Mouse (Mus musculus): Measurements from ENCODE around the gene Rhebl1. TPM values are rescaled to one million over a fixed set of nuclear protein-coding genes. Genes with fewer than 3 reads are reported as not detected.

Rhebl1 gene
- total RNA-seq, 2 experiments from 2014 or later = 1.1 to 2.0 TPM

DNA sequence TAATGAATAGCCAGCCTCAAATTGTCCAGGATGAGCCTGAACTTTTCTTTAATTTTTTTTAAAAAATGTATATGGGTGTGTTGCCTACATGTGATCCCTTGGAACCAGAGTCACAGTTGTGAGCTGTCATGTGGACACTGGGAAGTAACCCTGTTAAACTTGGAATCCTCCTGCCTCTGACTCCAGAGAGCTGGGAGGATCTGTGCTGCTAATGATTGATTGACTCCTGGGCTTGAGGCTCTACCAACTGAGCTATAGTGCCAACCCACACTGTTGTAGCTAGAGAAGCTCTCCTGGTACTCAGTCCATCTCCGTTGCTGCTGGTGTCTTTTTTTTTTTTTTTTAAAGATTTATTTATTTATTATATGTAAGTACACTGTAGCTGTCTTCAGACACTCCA lies 10.2 kb downstream of the Rhebl1 start:
- intact Hi-C loops (cut with DNase I; ENCODE audit: low total_unique reads) = no loop called here
- no peak for DNase-seq

DNA sequence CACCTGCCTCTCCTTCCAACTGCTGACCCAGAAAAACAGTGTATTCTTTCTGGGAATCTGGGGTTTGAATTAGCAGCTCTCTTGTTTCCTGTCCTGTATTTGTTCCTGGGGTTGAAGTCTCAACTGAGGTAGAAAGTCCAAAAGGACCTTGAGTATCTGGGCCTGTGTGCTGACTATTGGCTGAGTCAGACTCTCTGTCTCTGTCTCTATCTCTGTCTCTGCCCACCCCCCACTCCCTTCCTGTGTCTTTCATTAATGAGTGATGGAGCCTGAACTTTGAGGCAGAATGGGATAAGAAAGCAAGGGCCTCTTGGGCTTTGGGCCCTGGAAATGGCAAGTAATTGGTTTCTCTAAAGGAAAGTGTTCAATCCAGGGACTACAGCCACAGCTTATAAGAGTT lies 10.7 kb downstream of the Rhebl1 start:
- DNase-seq = no peak
- intact Hi-C loops (cut with DNase I; ENCODE audit: low total_unique reads) = no loop called here

DNA sequence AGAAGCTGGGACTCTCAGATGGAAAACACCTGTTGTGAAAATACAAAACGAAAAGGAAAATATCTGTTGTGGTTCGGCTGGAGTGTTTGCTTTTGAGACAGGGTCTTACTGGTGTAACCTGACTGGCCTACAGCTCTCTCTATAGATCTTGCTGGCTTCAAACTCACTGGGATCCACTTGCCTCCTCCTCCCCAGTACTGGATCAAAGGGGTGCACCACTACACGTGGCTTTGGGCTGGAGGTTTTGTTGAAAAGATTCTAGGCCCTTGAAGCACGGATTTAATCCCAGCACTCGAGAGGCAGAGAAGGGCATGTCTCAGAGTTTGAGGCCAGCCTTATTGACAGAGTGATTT lies 12.7 kb downstream of the Rhebl1 start:
- intact Hi-C loops (cut with DNase I; ENCODE audit: low total_unique reads) = no loop called here
- no peak for DNase-seq

DNA sequence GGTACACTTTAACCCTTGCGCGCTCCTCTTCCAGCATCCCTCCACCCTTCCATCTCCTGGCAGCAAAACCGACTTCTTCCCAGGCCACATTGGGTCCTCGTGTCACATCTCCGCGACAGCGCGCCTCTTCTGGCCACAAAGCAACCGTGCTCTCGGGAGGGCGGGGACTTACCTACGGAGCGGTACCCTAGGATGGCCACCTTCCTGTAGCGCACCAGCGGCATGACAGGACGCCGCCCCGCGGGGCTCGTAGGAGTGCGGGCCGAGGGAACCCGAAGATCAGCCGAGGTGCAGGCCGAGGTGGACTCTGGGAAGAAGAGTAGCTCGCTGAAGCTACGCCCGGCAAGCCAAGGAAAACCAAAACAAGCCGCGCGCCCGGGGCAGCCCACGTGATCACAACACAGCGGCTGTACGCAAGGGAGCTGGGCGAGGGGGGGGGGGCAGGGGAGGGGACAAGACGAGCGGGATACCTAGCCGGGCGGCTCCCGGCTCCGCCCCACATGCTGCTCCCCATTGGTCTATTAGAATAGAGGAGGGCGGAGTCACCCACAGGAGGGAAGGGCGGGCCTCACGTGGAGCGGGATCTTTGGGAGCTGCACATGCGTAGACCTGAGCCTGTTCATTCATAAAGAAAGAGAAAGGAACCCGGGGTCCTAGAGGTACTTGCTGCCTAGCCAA lies 13.2 kb downstream of the Rhebl1 start:
- intact Hi-C loops (cut with DNase I; ENCODE audit: low total_unique reads) = no loop called here
- DNase-seq = peak; percentile 89

DNA sequence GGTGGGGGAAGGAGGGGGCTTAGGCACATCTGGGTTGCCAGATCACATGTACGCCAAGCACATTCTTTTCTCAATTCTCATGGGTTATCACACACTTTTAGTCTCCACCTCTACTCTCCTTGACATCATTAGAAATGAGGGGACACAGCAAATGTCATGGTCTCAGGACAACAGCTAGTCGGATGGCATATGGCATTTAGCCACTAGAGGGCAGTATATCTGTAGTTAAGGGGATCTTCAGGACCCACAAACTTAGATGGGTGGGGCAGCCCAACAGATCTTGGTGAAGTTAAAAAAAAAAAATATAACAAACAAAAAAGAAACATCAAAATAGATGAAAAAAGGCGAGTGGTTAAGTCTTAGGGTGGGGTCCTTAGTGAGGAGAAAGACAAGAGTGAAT lies 17.0 kb downstream of the Rhebl1 start:
- peak; percentile 53 for DNase-seq
- intact Hi-C loops (cut with DNase I; ENCODE audit: low total_unique reads) = loop anchor here (5.0 kb wide), 1 partner anchor 50 kb away; no protein-coding TSS in a partner anchor

DNA sequence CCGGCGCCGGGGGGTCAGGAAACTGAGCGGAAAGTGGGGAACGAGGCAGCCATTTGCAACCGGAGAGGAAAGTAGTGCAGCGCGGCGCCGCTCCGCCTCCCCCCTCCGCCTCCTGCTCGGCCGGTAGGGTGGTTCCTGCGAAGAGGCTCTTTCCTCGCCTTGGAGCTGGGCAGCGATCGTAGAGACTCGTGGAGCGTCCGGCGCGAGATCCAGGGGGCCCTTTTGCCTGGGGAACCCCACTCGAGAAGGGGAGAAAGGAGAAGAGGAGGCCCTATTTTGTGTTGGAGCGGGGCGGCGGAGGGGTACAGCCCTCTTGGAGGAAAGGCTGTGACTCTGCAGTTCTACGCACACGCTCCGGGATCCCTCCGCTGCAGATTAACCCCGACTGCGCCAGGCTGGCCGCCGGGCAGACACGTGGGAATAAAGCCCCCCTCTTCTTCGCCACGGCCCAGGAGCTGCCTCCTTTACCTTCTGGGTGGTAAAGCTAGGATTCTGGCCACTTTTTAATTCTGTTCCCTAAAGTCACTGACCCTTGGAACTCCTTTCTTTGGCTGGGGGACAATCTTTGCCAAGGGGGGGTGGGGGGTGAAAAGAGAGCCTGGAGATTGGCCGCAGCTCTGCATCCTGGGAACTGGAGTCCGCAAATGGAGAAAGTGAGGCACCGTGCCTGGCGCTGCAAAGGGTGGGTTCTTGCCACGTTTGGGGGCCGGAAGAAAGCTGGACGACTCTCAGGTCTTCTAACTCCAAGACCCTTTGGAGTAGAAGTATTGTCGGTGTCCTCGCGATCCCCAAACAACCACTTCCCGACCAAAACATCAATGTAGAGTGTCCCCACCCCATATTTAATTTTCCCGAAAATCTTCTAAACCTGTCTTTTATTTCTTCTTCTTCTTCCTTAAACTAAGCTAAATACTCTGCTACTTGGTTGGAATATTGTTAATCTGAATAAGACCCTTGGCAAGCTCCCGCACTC lies 22.1 kb downstream of the Rhebl1 start:
- intact Hi-C loops (cut with DNase I; ENCODE audit: low total_unique reads) = loop anchor here (5.0 kb wide), 1 partner anchor 120 kb away; no protein-coding TSS in a partner anchor

DNA sequence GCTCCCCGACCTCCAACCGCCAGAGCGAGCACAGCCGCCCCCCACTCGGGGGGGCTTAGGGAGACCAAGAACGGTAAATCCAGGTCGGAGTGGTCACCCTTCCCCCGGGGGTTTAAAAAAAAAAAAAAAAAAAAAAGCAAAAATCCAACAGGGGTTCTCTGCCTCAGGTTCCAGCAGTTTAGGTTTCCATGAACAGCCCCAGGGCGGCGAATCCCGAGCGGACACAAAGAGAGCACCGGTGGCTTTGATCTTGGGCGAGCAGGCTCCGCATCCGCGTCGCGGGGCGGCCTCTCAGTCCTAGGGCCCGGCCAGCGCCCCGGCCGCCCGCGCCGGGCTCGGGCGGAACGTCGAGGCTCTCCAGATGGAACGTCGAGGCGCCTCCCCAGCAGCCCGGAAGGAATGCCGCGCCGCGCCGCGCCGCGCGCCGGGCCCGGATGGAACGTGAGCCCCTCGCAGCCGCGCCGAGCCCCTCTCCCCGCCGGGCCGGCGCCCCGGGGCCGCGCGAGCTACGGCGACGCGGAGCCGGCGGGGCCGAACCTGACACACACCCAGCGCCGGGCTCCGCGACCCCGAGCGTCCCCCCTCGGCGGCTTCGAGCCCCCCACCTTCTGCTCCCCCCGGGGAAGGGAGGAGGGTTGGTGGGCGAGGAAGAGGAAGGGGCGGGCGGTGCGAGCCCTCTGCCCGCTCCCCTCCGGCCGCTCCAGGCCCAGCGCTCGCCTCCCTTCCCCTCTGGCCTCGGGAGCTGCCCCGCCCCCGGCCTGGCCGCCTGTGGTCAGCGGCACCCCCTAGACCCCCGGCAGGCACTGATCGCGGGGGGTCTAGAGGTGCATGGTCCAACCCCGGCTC lies 23.0 kb downstream of the Rhebl1 start, which contains the start of gene Kmt2d:
Gene Kmt2d (minus strand): TSS at position 135 of the 846 bp plus-strand sequence.
- DNase-seq = peak; percentile 35
- intact Hi-C loops (cut with DNase I; ENCODE audit: low total_unique reads) = loop anchor here (5.0 kb wide), 1 partner anchor 121 kb away; no protein-coding TSS in a partner anchor

More for the DNA sequence above, 22.1 kb downstream of the Rhebl1 start:
- DNase-seq = peak; percentile 91

DNA sequence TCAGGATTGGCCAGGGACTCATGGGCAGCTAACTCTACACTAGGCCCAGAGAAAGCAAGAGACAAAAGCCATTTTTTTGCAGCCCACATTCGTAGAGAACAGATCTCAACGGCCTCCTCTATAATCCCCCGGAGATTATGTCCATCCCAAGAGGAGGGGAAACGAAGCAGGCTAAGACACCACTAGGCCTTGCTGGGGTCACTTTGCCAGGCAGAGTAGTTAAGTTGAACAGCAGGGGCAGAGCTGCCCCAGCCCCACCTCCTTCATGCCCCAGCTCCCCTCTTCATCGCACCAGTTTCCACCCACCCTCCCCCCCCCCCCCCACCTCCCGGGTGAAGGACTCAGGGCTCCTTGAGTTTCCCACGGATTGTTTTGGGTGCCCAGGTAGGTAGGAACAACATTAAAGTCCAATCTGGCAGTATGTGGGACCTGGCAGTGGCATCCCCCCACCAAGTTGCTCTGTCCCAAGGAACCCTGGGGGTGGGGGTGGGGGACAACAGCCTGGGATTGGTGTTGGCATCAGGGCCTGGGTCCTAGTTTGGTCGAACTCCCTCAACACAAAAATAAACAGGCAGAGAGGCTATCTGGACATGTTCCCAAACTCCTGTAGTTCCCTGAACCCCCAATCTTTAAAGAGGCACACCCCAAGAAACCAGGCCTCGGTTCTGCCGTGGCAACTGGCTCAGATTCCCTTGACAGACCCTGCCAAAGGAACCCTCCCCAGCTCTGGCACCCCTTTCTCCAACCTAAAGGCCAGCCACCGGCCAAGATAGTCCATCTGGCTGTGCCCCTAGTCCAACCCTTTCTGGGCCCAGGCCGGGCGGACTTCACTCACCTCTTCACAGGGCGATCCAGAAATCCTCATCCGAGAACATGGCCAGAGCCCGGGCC lies 23.9 kb downstream of the Rhebl1 start:
- DNase-seq = peak; percentile 63
- intact Hi-C loops (cut with DNase I; ENCODE audit: low total_unique reads) = loop anchor here (5.0 kb wide), 1 partner anchor 122 kb away; no protein-coding TSS in a partner anchor

DNA sequence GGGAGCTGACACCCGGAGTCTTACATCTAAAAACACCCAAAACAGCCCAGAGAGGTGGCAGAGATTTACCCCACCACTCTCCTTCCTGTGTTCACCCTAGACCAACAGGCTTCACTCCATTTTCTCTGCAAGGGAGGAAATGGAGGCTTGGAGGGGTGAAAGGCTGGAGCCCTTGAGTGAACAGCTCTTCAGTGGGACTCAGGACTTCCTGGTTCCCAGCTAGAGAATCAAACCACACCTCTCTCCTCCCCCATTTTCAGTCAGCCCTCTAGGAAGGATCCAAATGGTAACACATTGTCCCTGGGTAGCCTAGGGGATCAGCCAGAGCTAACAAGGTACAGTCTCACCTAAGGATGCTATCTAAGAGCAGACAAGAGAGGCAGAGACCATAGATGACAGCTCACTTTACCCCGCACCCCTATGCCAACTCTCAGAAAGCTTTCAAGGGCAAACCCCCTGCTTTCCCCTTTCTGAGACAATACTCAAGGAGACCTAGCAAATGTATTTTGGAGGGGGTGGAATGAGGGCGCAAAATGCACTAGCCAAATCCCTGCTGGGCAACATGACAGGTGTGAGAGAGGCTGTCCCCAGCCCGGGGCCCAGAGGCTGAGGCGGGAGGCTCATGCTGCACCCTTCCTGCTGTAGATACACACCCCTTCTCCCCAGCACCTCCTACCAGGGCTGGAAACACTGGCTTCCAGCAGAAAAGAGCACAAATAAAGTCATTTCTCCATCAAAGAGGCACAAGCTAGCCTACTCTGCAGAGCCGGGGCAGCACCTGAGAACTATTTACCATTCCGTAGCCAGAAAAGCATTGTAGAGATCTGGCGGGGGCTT lies 24.8 kb downstream of the Rhebl1 start:
- DNase-seq = peak; percentile 21
- intact Hi-C loops (cut with DNase I; ENCODE audit: low total_unique reads) = loop anchor here (5.0 kb wide), 2 partner anchors 37 to 123 kb away; partner anchors contain the start of gene Prkag1

DNA sequence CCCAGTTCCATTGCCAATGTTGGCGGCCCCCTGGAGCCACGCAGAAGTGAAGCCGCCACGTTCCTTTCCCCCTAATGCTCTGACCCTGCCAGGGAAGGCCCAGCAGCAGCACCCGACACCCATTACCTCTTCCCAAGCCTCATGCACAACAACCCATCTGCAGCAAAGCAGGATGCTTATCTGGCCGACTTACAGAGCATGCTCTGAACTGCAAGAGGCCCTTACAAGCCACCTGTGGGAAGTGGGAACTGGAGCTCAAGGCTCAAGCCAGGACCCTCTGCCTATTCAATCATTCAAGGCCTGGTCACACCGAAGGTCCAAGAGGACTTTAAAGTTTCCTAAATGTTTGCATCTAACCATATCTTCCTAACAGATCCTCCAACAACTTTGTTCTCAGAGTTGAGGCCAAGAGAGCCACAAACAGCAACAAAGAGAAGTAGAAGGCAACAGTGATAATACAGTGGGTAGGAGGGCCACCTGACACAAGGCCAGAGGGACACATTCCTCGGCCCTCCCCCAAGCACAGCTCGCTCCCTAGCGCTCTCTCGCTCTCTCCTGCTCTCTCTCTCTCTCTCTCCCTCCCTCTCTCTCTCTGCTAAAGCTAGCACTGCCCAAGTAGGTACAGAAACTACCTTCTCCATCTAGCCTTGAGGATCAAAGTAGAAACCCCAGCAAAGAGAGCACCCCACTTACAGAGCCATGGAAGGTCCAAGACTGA lies 25.8 kb downstream of the Rhebl1 start:
- intact Hi-C loops (cut with DNase I; ENCODE audit: low total_unique reads) = loop anchor here (5.0 kb wide), 1 partner anchor 36 kb away; the partner anchor contains the start of gene Prkag1
- DNase-seq = peak; percentile 6

DNA sequence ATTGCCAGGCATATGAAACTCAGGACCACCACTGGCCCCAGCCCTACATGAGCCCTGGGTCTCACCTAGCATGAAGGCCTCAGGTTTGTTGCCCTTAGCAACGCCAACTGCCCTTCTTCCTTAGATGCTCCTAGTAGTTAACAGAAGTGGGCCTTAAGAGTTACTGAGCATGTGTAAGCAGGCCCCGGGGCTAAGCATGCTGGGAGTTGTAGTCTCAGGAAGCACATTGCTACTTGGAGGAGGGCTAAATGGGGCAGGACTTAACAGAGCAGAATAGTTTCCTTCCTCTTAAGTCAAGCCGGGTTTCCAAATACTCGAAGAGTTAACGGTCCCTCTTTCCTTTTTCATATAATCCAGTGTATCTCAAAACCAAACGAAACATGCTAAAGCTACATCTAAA lies 27.0 kb downstream of the Rhebl1 start:
- peak; percentile 44 for DNase-seq
- intact Hi-C loops (cut with DNase I; ENCODE audit: low total_unique reads) = loop anchor here (5.0 kb wide), 1 partner anchor 35 kb away; the partner anchor contains the start of gene Prkag1

DNA sequence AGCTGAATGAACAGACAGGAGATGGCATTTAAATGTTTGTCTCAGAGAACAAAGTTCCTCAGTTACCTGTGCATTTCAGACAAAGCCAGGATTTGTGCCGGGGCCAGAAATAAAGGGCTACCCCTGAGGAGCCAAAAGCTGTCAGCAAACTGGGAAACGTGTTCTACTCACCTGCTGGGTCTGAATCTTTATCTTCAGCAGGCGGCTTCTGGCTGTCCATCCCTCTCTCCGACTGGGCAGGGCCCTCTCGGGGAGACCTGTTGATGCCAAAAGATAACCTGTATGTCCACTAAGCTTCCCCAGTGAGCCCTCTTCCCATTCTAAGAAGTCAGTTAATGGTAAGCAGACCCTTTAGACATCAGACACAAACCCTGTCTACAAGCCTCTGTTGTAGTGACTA lies 27.8 kb downstream of the Rhebl1 start:
- DNase-seq = no peak
- intact Hi-C loops (cut with DNase I; ENCODE audit: low total_unique reads) = loop anchor here (5.0 kb wide), 1 partner anchor 34 kb away; the partner anchor contains the start of gene Prkag1

DNA sequence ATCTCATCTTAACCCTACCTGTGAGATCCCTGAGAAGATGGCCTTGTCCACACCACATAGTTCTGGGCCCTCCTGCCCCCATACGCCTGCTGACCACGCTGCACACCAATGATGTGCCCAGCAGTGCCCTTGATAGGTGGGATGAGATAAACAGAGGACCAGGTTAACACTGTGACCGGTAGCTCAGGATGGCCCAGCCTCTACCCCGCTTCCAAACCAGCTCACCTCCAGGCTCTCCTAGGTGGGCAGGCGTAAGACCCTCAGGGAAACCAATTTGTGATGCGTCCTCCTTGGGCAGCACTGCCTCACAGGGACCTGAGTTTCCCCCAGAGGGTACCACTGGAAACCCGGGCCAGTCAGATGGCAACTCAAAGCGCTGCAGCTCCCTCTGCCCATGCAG lies 28.6 kb downstream of the Rhebl1 start:
- no peak for DNase-seq
- intact Hi-C loops (cut with DNase I; ENCODE audit: low total_unique reads) = loop anchor here (5.0 kb wide), 1 partner anchor 33 kb away; the partner anchor contains the start of gene Prkag1

DNA sequence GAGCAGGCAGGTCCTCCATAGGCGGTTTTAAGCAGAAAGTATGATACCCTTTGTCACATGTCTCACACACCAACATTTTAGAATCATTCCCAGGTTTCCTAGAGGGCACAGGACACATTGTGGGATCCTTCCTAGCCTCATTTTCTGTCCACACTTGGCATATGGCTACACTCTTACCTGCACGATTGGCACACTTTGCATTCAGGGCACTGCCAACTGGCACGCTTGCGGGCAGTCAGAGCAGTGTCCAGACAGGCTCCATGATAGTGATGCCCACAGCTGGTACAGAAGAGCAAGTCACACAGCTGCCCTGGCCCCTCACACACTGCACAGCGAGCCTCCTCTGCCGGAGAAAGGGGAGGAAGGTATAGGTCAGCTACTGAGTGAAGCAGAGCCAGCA lies 29.4 kb downstream of the Rhebl1 start:
- DNase-seq = no peak
- intact Hi-C loops (cut with DNase I; ENCODE audit: low total_unique reads) = loop anchor here (5.0 kb wide), 1 partner anchor 33 kb away; the partner anchor contains the start of gene Prkag1

DNA sequence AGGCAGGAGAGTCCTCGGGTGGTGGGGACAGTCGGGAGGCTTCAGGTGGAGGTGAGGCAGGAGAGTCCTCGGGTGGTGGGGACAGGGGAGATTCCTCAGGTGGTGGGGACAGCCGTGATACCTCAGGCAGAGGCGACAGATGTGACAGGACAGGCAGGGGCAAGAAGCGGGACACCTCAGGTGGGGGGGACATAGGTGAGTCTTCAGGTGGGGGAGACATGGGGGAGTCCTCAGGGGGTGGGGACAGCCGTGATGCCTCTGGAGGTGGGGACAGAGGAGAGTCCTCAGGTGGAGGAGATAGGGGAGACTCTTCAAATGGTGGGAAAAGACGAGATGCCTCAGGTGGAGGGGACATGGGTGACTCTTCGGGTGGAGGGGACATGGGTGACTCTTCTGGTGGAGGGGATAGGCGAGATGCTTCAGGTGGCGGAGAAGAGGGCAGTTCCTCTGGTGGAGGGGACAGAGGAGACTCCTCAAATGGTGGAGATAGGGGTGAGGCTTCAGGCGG lies 30.8 kb downstream of the Rhebl1 start:
- intact Hi-C loops (cut with DNase I; ENCODE audit: low total_unique reads) = no loop called here
- peak; percentile 3 for DNase-seq

DNA sequence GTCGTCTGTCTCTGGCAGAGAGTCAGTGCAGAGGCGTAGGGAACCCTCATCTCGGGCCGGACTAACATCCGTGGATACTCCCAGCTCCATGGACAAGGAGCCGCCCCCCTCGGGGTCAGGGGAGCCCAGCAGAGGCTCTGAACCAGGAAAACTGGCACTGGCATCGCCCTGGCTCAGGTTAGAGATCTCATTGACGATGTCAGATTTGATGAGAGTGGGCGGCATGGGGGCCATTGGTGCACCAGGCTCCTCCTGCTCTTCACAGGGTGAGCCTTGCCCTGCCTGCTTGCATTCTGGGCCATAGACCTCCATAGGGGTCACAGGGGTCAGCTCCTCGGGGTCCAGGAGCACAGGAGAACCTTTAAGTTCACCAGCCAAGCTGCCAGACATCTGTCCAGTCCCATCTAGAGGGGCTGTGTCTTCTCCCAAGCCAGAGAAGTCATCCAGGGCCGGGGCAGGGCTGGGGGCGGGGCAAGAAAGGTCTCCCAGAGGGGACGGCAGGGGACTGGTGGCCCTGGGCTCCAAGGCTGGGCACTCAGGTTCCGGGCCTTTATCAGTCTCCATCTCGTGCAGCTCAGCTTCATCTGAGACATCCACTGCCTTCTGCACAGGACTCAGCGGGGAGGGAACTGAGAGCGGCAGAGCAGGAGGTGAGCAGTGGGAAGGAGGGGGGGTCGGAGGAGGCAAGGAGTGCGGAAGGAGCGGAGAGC lies 32.5 kb downstream of the Rhebl1 start:
- DNase-seq = peak; percentile 5
- intact Hi-C loops (cut with DNase I; ENCODE audit: low total_unique reads) = no loop called here
